Mouse (Mus musculus) hindbrain, embryonic 13.5 days (tissue): ENCODE measurements around the gene Ddx39b. TPM values are rescaled to one million over a fixed set of nuclear protein-coding genes. Genes with fewer than 3 reads are reported as not detected.
"Not testable (repeated sequence)": the region's sequence is repeated elsewhere in the genome, so short reads cannot be mapped to it uniquely, and the experiment has no call there.

Experiments
- ATAC-seq: fragments of 200-750 bp; cut with Nextera tagmentation; 2 replicates; pipeline ENCODE4 v1.8.0; 2017; ENCODE audit warnings: moderate TSS enrichment; ENCODE audit not compliant: low FRiP score
- H3K27ac ChIP-seq: fragments of 300-500 bp; sonication (generic); 2 replicates; pipeline ENCODE4 v1.5.1; 2015; ENCODE audit warnings: inconsistent platforms, mild to moderate bottlenecking, moderate library complexity
- H3K27me3 ChIP-seq: fragments of 300-500 bp; sonication (generic); 2 replicates; pipeline ENCODE4 v1.6.1; 2015; ENCODE audit warnings: mild to moderate bottlenecking, inconsistent platforms
- H3K36me3 ChIP-seq: fragments of 300-500 bp; sonication (generic); 2 replicates; pipeline ENCODE4 v1.6.1; 2015; ENCODE audit warnings: mild to moderate bottlenecking, inconsistent platforms
- H3K4me1 ChIP-seq: fragments of 300-500 bp; sonication (generic); replicated peaks from 2 replicates; pipeline ENCODE4 v1.6.1; 2015; ENCODE audit warnings: inconsistent platforms
- H3K4me2 ChIP-seq: fragments of 300-500 bp; sonication (generic); 2 replicates; pipeline ENCODE4 v1.6.1; 2015; ENCODE audit warnings: inconsistent platforms, mild to moderate bottlenecking, moderate library complexity
- H3K4me3 ChIP-seq: fragments of 300-500 bp; sonication (generic); 2 replicates; pipeline ENCODE4 v1.5.1; 2015; ENCODE audit warnings: mild to moderate bottlenecking, inconsistent platforms
- H3K9ac ChIP-seq: fragments of 300-500 bp; sonication (generic); 2 replicates; pipeline ENCODE4 v1.6.1; 2015; ENCODE audit warnings: mild to moderate bottlenecking, inconsistent platforms
- H3K9me3 ChIP-seq: fragments of 300-500 bp; sonication (generic); 2 replicates; pipeline ENCODE4 v1.6.1; 2016; ENCODE audit warnings: inconsistent platforms
- WGBS: fragments of 180-500 bp; shearing (Covaris S2); methylation state at CpG from one replicate; pipeline ENCODE4 v1.1.7; 2015; 5-methylcytosine and 5-hydroxymethylcytosine counted together
- polyA plus RNA-seq: library from polyadenylated mRNA; unstranded; fragments of >200 nt; fragmentation: Nextera tagmentation; extraction: Ambion mirVana; gene quantifications from 2 replicates; pipeline ENCODE4 v1.2.1, GENCODE M21; 2015

The Ddx39b gene
- polyA plus RNA-seq, 1 experiment from 2014 or later = 391 TPM

DNA sequence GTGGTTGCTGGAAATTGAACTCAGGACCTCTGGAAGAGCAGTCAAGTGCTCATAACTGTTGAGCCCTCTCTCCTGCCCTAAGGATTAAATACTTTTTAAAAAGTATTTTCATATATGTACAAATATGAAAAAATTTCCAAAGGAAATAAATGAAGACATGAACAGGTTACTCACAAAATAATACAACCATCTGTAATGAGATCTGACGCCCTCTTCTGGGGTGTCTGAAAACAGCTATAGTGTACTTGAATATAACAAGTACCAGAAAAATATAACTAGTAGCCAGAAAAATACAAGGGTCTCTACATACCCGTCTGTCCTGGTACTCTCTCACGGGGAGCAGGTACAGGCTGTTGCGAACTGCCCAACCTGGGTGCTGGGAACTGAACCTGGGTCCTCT is 16.9 kb upstream of the Ddx39b start:
- H3K36me3 ChIP-seq = peaks cover 70% of the 10 kb centered on the region
- WGBS = 95% methylated on average over 4 of the region's 4 CpGs

DNA sequence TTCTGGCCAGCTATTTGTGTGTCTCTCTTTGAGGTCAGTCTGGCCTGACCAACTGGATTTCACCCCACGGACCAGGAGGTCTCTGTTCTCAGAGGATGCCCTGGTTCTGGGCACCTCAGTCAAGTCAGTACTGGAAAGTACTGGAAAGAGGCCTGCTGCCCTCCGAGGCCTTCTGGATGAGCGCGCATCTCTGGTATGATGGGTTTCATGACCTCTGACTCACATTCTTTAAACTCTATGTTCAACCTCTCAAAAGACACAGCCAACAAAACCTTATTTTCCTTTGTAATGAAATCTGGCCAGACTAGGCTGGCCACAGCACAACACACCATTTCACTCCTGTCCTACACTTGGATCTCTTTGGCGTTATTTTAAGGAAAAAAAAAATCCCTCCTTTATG is 16.1 kb upstream of the Ddx39b start:
- no peak overlapping the region for H3K4me3 ChIP-seq
- WGBS = 96% methylated on average over 5 of the region's 5 CpGs
- no peaks in the 10 kb centered on the region for H3K9me3 ChIP-seq
- no peak overlapping the region for H3K4me2 ChIP-seq
- peaks cover 67% of the 10 kb centered on the region for H3K36me3 ChIP-seq
- no peaks in the 10 kb centered on the region for H3K4me1 ChIP-seq
- H3K27me3 ChIP-seq = no peaks in the 10 kb centered on the region
- no peak overlapping the region for H3K9ac ChIP-seq
- ATAC-seq = no peak
- no peak overlapping the region for H3K27ac ChIP-seq

More for the DNA sequence above, 16.9 kb upstream of the Ddx39b start:
- Histone ChIP-seq H3K9ac (no peak overlapping the region), H3K4me1 (no peaks in the 10 kb centered on the region), H3K27me3 (no peaks in the 10 kb centered on the region), H3K9me3 (no peaks in the 10 kb centered on the region), H3K4me3 (no peak overlapping the region), H3K27ac (no peak overlapping the region), H3K4me2 (no peak overlapping the region)
- no peak for ATAC-seq

DNA sequence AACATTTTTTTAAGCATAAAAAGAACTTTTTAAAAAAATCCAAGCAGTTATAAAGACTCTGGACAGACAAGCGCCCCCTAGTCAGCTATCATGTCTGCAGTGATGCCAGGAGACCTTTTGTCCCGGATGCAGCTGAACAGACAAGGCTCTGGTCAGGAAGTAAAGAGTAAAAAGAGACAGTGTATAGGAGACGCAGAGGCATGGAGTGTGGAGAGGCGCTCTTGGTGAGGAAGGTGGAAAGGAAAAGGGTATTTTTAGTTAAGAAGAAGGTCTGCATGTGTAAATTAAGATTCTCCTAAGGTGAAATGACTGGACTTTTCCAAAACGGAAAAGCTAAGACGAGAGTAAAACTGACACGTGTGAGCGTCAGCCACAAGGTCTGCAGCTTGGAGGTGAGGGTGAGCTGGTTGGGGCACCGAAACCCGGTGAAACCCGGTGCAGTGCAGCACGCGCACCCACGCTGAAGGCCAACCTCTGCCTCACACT is 14.9 kb upstream of the Ddx39b start:
- no peak overlapping the region for H3K4me2 ChIP-seq
- no peaks in the 10 kb centered on the region for H3K9me3 ChIP-seq
- WGBS = 87% methylated on average over 14 of the region's 14 CpGs
- H3K9ac ChIP-seq = no peak overlapping the region
- no peak overlapping the region for H3K27ac ChIP-seq
- H3K27me3 ChIP-seq = no peaks in the 10 kb centered on the region
- H3K4me3 ChIP-seq = no peak overlapping the region
- peaks cover 67% of the 10 kb centered on the region for H3K36me3 ChIP-seq
- no peak for ATAC-seq
- peaks cover 4% of the 10 kb centered on the region for H3K4me1 ChIP-seq

DNA sequence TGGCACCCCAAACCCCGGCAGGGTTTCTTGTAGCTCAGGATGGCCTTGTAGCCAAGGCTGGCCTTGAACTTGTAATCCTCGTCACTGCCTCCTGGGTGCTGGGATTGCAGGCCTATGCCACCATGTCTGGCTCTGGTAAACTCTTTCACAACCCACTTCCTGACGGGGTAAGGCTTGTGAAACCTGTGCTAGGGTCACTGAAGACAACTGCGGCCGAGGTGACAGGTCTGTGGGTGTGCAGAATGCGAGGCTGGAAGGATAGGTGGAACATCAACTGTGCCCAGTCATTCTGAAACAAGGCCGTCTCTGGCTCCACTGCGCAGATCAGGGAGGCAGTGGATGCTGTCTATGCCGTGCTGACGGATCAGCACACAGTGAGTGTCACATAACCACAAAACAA is 10.5 kb upstream of the Ddx39b start:
- H3K27ac ChIP-seq = no peak overlapping the region
- H3K9me3 ChIP-seq = no peaks in the 10 kb centered on the region
- 94% methylated on average over 10 of the region's 10 CpGs for WGBS
- H3K27me3 ChIP-seq = no peaks in the 10 kb centered on the region
- H3K4me1 ChIP-seq = peaks cover 40% of the 10 kb centered on the region
- H3K36me3 ChIP-seq = peaks cover 51% of the 10 kb centered on the region
- ATAC-seq = no peak
- peak overlapping the region; percentile 59; the same call in 1 of the 2 replicates for H3K9ac ChIP-seq
- no peak overlapping the region for H3K4me3 ChIP-seq
- no peak overlapping the region for H3K4me2 ChIP-seq

DNA sequence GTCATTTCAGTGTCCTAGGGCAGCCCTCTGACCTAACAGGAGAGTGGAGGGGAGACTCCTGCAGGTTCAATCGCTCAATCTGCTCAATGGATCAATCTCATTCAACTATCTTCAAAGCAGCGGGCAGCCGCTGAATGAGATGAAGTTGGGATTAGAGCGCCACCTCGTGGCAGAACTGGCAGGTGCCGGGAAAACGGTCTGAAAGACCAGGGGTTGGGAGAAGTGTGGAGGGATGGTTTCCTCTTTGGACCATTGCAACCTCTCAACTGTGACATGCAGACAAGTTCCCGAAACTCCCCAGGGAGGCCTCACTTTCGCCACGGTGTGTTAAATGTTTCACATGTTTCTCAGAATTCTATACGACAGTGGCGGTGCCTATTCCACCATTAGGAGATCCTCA is 9.5 kb upstream of the Ddx39b start:
- Histone ChIP-seq H3K9ac (peak overlapping the region; percentile 59), H3K9me3 (no peaks in the 10 kb centered on the region), H3K4me2 (peak overlapping the region; percentile 33; the same call in 1 of the 2 replicates), H3K36me3 (peaks cover 46% of the 10 kb centered on the region), H3K27me3 (no peaks in the 10 kb centered on the region), H3K27ac (no peak overlapping the region), H3K4me1 (peaks cover 47% of the 10 kb centered on the region), H3K4me3 (no peak overlapping the region)
- WGBS = 12% methylated on average over 12 of the region's 12 CpGs
- no peak for ATAC-seq

DNA sequence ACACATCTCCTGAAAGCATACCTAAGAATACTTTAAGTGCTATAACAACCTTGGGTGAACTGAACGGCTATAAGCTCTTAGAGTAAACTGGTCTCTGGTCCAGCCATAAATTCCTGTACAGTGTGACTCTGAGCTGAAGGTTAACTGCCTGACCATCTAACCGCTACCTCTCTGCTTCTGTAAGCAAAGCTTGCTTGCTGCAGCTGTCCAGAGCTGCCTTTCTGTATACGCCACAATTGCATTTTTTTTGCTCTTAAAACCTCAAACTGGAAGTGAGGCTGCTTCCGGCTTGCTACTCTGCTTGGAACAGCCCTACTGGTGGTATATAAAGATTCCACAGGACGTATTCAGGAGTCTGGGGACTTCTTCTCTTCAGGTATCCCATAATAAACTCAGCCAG is 8.9 kb upstream of the Ddx39b start:
- Histone ChIP-seq H3K4me2 (no peak overlapping the region), H3K9me3 (no peaks in the 10 kb centered on the region), H3K4me3 (no peak overlapping the region), H3K9ac (no peak overlapping the region), H3K4me1 (peaks cover 52% of the 10 kb centered on the region), H3K36me3 (peaks cover 40% of the 10 kb centered on the region), H3K27me3 (no peaks in the 10 kb centered on the region), H3K27ac (no peak overlapping the region; the same call in 1 of the 2 replicates)
- WGBS = 91% methylated on average over 5 of the region's 5 CpGs
- no peak for ATAC-seq

DNA sequence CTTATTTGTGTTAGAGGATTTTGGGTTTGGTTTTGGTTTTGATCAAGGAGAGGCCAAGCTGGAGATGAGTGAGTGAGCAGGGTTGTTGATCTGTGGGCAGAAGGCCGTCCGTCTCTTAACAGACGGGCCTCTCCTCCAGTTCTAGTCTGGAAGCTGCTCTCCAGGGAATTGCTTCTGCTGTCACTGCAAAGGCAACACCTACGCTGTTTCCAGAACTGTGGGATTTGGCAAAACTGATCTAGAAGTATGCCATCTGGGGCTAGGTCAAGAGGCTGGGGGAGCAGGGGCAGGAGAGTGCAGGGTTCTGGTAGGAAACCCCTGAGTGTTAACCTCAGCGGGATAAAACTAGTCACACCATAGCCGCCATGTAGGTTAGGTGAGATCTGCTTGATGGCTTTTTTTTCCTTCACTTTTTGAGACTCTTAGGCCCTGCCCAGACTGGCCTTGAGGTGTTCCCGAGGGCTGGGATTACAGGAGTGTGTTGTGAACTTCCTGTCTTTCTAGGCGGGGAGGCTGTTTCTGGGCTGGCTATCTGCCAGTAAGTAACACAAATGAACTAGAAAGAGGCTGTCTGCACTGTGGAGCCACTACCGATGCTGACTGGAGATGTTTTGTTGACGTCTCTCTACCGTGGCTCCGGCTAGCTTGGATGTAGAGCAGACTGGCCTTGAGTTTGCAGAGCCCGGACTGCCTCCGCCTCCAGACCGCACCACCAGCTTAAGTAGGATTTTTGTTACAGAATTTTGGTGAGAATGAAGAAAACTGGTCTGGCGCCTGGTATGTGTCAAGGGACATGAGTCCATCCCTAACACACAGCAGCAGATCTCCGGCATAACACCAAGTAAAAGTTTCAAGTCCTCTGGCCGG is 8.2 kb upstream of the Ddx39b start, which contains the start of gene Atp6v1g2:
TSS of gene Atp6v1g2 (plus strand) at position 547 of the 867 bp plus-strand sequence.
- Histone ChIP-seq H3K9me3 (no peaks in the 10 kb centered on the region), H3K4me2 (peak within 1 kb of the TSS; percentile 93), H3K4me1 (peaks cover 52% of the 10 kb centered on the region), H3K4me3 (peak within 1 kb of the TSS; percentile 58), H3K27ac (peak within 1 kb of the TSS; percentile 10; the same call in 1 of the 2 replicates), H3K9ac (peak within 1 kb of the TSS; percentile 91), H3K27me3 (no peaks in the 10 kb centered on the region), H3K36me3 (peaks cover 33% of the 10 kb centered on the region)
- WGBS = 80% methylated on average over 18 of the region's 18 CpGs
- no peak for ATAC-seq

DNA sequence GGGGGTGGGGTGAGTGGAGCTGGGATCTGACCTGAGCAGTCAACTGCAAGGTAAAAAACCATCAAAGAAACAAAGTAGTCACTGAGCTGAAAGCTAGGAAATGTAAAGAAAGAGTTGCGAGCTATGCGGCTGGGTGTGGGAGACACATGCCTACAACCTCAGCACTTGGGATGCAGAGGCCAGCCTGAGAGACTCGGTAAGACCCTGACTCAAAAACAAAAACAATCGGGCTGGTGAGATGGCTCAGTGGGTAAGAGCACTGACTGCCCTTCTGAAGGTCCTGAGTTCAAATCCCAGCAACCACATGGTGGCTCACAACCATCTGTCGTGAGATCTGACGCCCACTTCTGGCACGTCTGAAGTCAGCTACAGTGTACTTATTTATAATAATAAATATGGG is 7.5 kb upstream of the Ddx39b start:
- peaks cover 52% of the 10 kb centered on the region for H3K4me1 ChIP-seq
- peak overlapping the region; percentile 93 for H3K4me2 ChIP-seq
- WGBS = 88% methylated on average over 7 of the region's 7 CpGs

DNA sequence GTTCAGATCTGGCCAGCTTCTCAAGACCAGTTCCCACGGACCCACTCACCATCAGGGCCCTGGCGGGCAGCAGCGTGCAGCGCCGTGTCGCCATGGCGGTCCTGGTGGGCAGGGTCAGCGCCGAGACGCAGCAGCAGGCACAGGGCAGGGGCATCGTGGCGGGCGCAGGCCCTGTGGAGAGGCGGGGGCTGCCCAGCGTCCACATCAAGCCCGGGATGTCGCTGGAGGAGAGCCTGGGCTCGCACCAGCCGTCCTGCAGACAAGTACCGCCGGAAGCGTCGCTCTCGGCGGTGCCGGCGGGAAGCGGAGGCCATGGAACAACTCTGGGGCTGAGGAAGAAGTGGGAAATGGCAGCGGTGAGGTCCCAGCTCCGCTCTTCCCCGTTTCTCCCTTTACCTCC is 6.6 kb upstream of the Ddx39b start:
- H3K27me3 ChIP-seq = no peaks in the 10 kb centered on the region
- H3K9me3 ChIP-seq = no peaks in the 10 kb centered on the region
- H3K9ac ChIP-seq = peak overlapping the region; percentile 91
- peaks cover 54% of the 10 kb centered on the region for H3K4me1 ChIP-seq
- peak overlapping the region; percentile 96 for H3K27ac ChIP-seq
- peak overlapping the region; percentile 58 for H3K4me3 ChIP-seq
- peak overlapping the region; percentile 93 for H3K4me2 ChIP-seq
- ATAC-seq = no peak
- WGBS = 7% methylated on average over 31 of the region's 31 CpGs
- peaks cover 18% of the 10 kb centered on the region for H3K36me3 ChIP-seq

More for the DNA sequence above, 7.5 kb upstream of the Ddx39b start:
- Histone ChIP-seq H3K36me3 (peaks cover 26% of the 10 kb centered on the region), H3K4me3 (peak overlapping the region; percentile 58; the same call in 1 of the 2 replicates)
- H3K27me3 ChIP-seq, H3K9ac ChIP-seq, H3K27ac ChIP-seq, H3K9me3 ChIP-seq, ATAC-seq: not testable (repeated sequence)

DNA sequence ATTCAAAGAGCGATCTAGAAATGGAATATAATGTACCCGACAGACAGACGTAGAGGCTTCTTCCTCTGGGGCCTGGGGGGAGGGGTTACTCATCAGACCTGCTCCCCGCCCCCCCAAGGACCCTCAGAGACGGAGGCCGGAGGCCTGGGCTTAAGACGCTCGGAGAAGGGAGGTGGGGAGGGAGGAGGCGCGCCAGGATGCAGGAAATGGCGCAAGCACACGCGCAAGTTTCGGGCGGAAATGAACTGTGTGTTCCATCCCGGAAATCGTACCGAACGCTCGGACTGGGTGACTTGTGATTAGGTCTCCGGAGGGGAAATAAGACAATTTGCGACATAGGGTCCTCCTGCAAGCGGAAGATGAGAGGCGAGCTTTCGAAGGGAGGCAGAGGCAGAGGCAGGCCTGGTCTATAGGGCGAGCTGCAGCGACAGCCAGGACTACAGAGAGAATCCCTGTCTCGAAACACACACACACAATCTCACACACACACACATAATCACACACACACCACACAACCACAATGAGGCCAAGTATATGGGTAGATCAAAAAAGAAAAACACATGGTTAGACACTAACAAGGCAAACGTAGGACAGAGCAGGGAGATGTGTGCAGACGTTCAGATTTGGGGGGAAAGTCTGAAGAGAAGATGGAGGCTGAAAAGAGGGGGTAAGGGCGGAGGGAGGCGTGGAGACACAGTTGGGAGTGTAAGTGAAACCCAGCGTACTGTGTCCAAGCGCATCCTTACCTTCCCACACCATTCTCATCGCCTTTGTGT is 5.7 kb upstream of the Ddx39b start, which contains the start of gene Nfkbil1:
TSS of gene Nfkbil1 (minus strand) at position 179 of the 776 bp plus-strand sequence.
- WGBS = under 1% methylated on average over 35 of the region's 35 CpGs
- no peaks in the 10 kb centered on the region for H3K9me3 ChIP-seq
- peak within 1 kb of the TSS; percentile 58 for H3K4me3 ChIP-seq
- H3K27ac ChIP-seq = peak within 1 kb of the TSS; percentile 96
- peaks cover 12% of the 10 kb centered on the region for H3K36me3 ChIP-seq
- H3K4me2 ChIP-seq = peak within 1 kb of the TSS; percentile 93
- H3K27me3 ChIP-seq = no peaks in the 10 kb centered on the region
- ATAC-seq = peak; percentile 78
- H3K9ac ChIP-seq = peak within 1 kb of the TSS; percentile 91
- H3K4me1 ChIP-seq = peaks cover 63% of the 10 kb centered on the region

DNA sequence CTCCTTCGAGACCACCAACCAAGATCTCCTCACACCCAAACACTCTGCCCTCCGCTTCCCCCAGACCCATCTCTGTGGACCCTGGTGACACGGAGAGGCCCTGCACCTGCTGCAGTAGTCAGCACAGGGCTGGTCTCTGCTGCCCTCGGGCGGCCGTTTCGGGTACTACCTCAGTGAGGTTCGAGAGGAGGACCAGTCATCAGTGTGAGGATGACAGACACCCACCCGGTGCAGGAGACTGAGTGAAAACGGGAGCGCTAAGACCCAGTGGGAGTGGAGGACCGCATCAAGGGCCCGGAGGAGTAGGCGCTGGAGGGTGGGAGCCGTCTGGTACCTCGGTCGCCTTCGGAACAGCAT is 5.2 kb upstream of the Ddx39b start:
- H3K4me1 ChIP-seq = peaks cover 62% of the 10 kb centered on the region
- ATAC-seq = peak; percentile 78
- H3K36me3 ChIP-seq = peaks cover 7% of the 10 kb centered on the region

DNA sequence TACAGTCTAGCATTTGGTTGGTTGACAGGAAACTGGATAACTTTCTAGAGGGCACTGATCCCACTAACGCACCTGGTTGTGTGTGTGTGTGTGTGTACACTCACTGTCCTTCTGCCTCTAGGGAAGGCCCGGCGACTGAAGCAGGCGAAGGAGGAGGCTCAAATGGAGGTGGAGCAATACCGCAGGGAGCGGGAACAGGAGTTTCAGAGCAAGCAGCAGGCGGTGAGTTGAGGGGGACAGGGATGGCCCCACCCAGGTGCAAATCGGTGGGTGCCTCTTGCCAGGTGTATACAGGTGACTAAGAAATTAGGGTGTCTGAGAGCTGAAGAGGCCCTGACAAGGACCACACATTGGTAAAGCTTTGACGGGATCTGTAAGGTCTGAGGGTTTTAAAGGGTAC is 4.5 kb upstream of the Ddx39b start:
- 75% methylated on average over 9 of the region's 9 CpGs for WGBS
- ATAC-seq = no peak
- H3K9me3 ChIP-seq = no peaks in the 10 kb centered on the region
- peak overlapping the region; percentile 96 for H3K27ac ChIP-seq
- peaks cover 7% of the 10 kb centered on the region; the same call in 1 of the 2 replicates for H3K36me3 ChIP-seq
- peaks cover 56% of the 10 kb centered on the region for H3K4me1 ChIP-seq
- peak overlapping the region; percentile 91 for H3K9ac ChIP-seq
- H3K4me3 ChIP-seq = peak overlapping the region; percentile 58
- H3K27me3 ChIP-seq = no peaks in the 10 kb centered on the region
- H3K4me2 ChIP-seq = peak overlapping the region; percentile 93

More for the DNA sequence above, 5.2 kb upstream of the Ddx39b start:
- Histone ChIP-seq H3K9ac (peak overlapping the region; percentile 91), H3K9me3 (no peaks in the 10 kb centered on the region), H3K27me3 (no peaks in the 10 kb centered on the region), H3K27ac (peak overlapping the region; percentile 96), H3K4me3 (peak overlapping the region; percentile 58), H3K4me2 (peak overlapping the region; percentile 93)
- under 1% methylated on average over 18 of the region's 18 CpGs for WGBS
